Mouse (Mus musculus) left cerebral cortex, postnatal 10 days (tissue): Measurements from ENCODE around the gene Slco6c1. TPM values are rescaled to one million over a fixed set of nuclear protein-coding genes. Genes with fewer than 3 reads are reported as not detected.
A peak's percentile ranks its signal among the peaks of the same experiment; 100 is the strongest.

Source experiments
- DNase-seq, 2 experiments: peaks; one replicate each; pipeline ENCODE4 v3.0.0; 2021 to 2022; ENCODE audit warnings: low spot score in 2 of 2, mixed read lengths in 1 of 2; ENCODE audit errors: extremely low spot score in 1 of 2
- intact Hi-C: fragments of 180-260 bp; cut with DNase I; formaldehyde crosslinking; loops from one replicate; pipeline ENCODE4 v1.15.1; 2025
- total RNA-seq, 2 experiments: library from RNA; stranded (reverse); gene quantifications; 2 replicates each; pipeline ENCODE4 v1.2.3; 2021

The Slco6c1 gene
- not detected for total RNA-seq

GRCm38 (mm10) chr1:97128201-97128600 is at the start of gene Slco6c1:
TSS of gene Slco6c1 (minus strand) at chr1:97128301.
- intact Hi-C loops = no loop called here
- no peak for DNase-seq

- DNase-seq = no peak
- intact Hi-C loops = loop anchor here (5.0 to 10.0 kb wide), 2 partner anchors 648 to 766 kb away; no protein-coding TSS in a partner anchor
These were observed 89.1 kb downstream of the Slco6c1 start for GRCm38 (mm10) chr1:97038982-97039381.

- DNase-seq = peak in 1 of 2 experiments; percentile 26
- intact Hi-C loops = loop anchor here (5.0 to 10.0 kb wide), 2 partner anchors 649 to 766 kb away; no protein-coding TSS in a partner anchor
These were observed 89.6 kb downstream of the Slco6c1 start for GRCm38 (mm10) chr1:97038548-97038947.

DNA sequence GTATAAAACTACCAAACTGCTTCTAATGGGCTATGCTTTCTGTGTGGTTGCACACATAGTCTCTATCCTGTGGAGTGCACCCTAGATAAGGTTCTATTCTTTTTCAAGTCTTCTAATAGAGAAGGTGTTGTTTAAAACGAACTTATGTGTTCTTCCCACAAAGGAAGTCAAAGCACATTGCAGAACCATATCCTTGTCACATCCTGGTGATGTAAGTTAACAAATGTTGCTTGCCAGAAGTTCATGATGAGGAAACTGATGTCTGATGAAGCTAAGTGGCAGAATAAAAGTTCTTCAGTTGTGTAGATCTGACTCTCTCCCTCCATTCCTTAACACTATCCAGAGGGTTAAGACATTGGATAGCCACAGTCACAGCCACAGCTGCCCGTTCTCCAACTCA is 90.1 kb downstream of the Slco6c1 start:
- intact Hi-C loops = loop anchor here (5.0 to 10.0 kb wide), 2 partner anchors 649 to 767 kb away; no protein-coding TSS in a partner anchor
- DNase-seq = no peak

DNA sequence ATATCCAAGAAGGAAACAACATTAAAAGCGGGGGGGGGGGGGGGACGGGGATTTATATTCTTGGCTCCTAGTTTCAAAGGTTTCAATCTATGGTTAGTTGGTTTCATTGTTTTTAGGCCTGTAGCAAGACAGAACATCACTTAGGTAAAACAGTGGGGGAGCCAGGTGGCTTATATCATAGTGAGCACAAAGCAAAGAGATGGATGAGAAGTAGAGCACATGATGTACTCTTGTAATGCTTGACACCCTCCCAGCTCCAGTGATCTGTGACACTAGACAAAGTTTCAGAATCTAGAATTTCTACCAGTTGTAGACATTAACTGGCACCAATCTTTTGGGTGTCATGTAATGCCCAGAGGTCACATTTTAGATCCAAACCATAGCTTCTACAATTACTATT is 106.7 kb downstream of the Slco6c1 start:
- intact Hi-C loops = no loop called here
- no peak for DNase-seq

DNA sequence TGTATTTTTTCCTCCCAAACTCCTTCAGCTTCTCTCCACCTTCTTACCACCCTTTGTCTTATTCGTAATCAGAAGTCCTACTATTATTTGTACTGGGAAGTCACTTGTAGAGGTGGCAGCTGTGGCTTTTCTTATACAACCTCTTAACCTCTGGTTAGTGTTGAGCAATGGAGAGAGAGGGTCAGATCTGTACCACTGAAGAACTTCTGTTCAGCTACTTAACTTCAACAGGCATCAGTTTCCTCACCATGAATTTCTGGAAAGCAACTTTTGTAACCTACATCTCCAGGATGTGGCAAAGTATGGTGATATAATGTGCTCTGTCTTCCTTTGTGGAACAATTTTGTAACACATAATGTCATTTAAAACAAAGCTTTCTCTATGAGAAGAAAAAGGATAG is 108.7 kb downstream of the Slco6c1 start:
- DNase-seq = no peak
- intact Hi-C loops = loop anchor here (2.0 kb wide), 1 partner anchor 173 kb away; no protein-coding TSS in a partner anchor

GRCm38 (mm10) chr1:97018978-97019377 is 109.1 kb downstream of the Slco6c1 start:
- DNase-seq = peak; percentile 32 to 44
- intact Hi-C loops = loop anchor here (2.0 kb wide), 1 partner anchor 172 kb away; no protein-coding TSS in a partner anchor
